Mouse (Mus musculus): ENCODE data around the gene Bcat2. TPM values are rescaled to one million over a fixed set of nuclear protein-coding genes. Genes with fewer than 3 reads are reported as not detected.

Bcat2 gene
- polyA plus RNA-seq, 1 experiment, result 82.0 TPM

DNA sequence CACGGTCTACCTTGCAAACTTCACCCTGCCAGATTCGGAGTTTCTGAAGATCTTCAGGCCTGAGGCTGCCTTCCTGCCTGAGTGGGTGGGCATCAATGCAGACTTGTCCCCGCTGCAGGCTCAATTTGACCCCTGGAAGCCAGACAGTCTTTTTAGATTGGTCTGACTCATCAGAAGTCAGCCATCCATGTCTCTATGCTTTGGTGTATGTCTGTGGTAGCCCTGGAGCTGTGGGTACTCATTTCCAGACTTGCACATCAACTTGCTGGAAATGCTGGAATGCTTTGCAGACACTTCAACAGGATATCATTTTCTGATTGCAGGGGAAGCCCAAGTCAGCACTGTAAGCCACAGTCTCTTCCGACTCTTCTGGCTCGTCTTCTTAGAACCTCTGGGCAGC is 49.6 kb downstream of the Bcat2 start:
- H3K4me3 ChIP-seq (ENCODE audit: insufficient read depth, low read depth, low read length), result no peak overlapping the region
- no peak overlapping the region for H3K27ac ChIP-seq (replicated peaks; ENCODE audit: low read depth, low read length)
- H3K4me1 ChIP-seq (ENCODE audit: control insufficient read depth, insufficient read depth, insufficient read length, low read length), result peaks cover 3% of the 10 kb centered on the region; the same call in 1 of the 2 replicates

DNA sequence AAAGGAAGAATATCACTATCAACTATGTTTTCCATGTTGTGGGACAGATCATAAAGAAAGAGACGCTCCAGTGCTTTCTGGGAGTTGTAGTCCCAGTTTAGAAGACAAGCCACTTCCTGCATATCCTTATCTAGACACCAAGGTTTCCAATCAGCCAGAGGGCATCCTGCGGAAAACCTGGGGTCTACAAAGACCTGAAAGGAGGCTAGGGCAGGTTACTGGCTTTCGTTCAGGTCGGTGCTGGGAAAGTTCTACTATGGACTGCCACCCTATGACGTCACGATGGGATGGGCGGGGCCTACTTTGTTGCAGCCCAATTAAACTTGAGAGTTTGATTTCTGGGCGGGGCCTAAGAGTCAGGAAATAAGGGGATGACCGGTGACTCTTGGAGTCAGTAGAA is 51.5 kb downstream of the Bcat2 start, which contains the start of gene Izumo1:
TSS of gene Izumo1 (plus strand) at position 369 of the 400 bp plus-strand sequence.
- Histone ChIP-seq H3K4me3 (ENCODE audit: insufficient read depth, low read depth, low read length) (no peak within 1 kb of the TSS), H3K4me1 (ENCODE audit: control insufficient read depth, insufficient read depth, insufficient read length, low read length) (no peaks in the 10 kb centered on the region), H3K27ac (replicated peaks; ENCODE audit: low read depth, low read length) (no peak within 1 kb of the TSS)

DNA sequence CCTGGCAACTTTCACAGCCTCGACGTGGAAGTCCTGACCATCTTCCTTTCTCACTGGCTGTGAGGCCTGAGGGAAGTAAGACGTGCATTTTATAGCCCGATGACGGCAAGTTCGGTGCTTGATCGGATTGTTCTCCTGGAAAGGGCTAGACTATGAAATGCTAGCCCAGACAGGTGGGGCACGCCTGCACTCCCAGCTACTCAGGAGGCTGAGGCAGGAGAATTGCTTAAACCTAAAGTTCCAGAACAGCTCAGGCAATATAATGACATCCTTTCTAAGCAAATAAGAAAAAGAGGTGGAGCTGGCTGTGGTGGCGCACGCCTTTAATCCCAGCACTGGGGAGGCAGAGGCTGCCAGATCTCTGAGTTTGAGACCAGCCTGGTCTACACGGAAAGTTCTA is 53.6 kb downstream of the Bcat2 start:
- H3K4me3 ChIP-seq (ENCODE audit: insufficient read depth, low read depth, low read length), result no peak overlapping the region
- H3K27ac ChIP-seq (replicated peaks; ENCODE audit: low read depth, low read length), result no peak overlapping the region

DNA sequence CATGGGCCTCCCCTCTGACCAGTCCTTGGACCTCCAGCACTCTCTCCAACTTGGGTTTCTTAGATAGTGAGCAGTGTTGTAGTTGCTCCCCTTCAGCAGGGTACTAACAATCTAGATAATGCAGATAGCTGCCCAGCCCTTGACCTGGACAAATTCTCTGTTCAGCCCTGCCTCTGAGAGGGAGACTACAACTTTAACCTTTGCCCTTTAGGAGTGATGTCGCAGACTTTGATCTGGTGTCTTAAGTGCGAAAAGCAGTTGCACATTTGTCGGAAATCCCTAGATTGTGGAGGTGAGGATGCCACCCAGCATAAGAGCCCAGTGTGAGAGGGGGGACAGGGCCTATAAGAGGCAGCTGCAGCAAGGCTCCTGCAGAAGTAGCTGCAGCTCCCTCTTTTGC is 54.8 kb downstream of the Bcat2 start:
- no peaks in the 10 kb centered on the region for H3K4me1 ChIP-seq (ENCODE audit: control insufficient read depth, insufficient read depth, insufficient read length, low read length)
- H3K4me3 ChIP-seq (ENCODE audit: insufficient read depth, low read depth, low read length), result no peak overlapping the region

More for the DNA sequence above, 53.6 kb downstream of the Bcat2 start:
- no peaks in the 10 kb centered on the region for H3K4me1 ChIP-seq (ENCODE audit: control insufficient read depth, insufficient read depth, insufficient read length, low read length)

DNA sequence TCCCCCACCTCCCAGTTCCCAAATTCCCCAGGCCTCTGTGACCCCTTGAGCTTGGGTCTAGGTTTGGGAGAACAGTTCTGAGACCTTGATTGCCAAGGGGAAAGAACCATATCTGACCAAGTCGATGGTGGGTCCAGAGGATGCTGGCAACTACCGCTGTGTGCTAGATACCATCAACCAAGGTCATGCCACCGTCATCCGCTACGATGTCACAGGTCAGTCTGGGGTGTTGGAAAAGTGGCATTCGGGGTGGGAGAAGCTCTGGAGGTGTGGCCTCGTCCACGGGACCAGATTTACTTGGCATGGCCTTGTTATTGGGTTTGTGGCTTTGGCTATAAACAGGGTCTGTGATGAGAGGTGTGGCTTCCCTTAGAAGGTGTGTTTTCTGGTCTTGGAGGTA is 55.5 kb downstream of the Bcat2 start:
- no peak overlapping the region for H3K4me3 ChIP-seq (ENCODE audit: insufficient read depth, low read depth, low read length)
- no peak overlapping the region for H3K27ac ChIP-seq (replicated peaks; ENCODE audit: low read depth, low read length)
- no peaks in the 10 kb centered on the region; the same call in 1 of the 2 replicates for H3K4me1 ChIP-seq (ENCODE audit: control insufficient read depth, insufficient read depth, insufficient read length, low read length)

More for the DNA sequence above, 54.8 kb downstream of the Bcat2 start:
- H3K27ac ChIP-seq (replicated peaks; ENCODE audit: low read depth, low read length), result no peak overlapping the region

DNA sequence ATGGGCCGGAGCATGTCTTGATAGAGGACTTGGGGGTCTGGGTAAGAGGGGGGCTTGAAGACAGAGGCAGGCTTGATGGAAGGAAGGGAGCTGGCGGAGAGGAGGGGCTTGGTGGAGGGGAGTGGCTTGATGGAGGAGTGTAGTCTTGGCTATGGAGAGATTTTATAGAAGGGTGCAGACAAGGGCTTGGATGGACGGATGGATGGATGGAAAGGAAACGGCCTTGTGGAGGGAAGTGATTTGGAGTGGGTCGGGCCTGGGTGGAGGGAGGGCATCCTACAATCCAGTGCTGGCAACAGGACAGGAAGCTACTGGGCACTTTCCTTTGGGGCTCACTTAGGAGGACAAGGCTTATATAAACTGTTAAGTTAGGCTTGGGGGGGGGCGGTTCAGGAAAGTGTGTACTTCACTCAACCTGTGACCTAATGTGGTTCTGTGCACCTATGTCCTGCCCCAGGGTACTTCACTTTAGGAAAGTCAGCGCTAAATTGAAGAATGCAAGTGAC is 56.7 kb downstream of the Bcat2 start:
- Histone ChIP-seq H3K4me1 (ENCODE audit: control insufficient read depth, insufficient read depth, insufficient read length, low read length) (no peaks in the 10 kb centered on the region; the same call in 1 of the 2 replicates), H3K4me3 (ENCODE audit: insufficient read depth, low read depth, low read length) (peak overlapping the region; percentile 93), H3K27ac (replicated peaks; ENCODE audit: low read depth, low read length) (peak overlapping the region; percentile 99)

DNA sequence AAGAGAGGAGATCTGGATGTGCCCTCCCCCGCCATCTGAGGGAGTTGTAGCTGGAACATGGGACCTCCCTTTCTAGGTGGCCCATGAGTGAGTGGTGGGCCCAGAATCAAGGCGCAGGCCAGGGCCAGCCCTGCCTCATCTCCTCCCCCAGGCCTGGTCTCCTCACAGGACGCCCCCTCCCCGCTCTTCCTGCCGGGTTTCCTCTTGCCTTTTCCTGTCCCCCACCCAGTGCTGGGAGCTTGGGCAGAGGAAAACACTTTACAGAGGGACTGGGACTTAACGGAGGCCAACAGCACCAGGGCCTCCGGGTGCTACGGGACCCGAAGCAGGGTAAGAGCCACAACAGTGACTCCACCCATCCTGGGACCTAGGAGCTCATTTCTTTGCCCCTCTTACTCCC is 57.3 kb downstream of the Bcat2 start, which contains the start of gene Rasip1:
TSS of gene Rasip1 (plus strand) at position 228 of the 400 bp plus-strand sequence.
- H3K27ac ChIP-seq (replicated peaks; ENCODE audit: low read depth, low read length), result peak within 1 kb of the TSS; percentile 99
- H3K4me1 ChIP-seq (ENCODE audit: control insufficient read depth, insufficient read depth, insufficient read length, low read length), result no peaks in the 10 kb centered on the region; the same call in 1 of the 2 replicates
- peak within 1 kb of the TSS; percentile 93 for H3K4me3 ChIP-seq (ENCODE audit: insufficient read depth, low read depth, low read length)

DNA sequence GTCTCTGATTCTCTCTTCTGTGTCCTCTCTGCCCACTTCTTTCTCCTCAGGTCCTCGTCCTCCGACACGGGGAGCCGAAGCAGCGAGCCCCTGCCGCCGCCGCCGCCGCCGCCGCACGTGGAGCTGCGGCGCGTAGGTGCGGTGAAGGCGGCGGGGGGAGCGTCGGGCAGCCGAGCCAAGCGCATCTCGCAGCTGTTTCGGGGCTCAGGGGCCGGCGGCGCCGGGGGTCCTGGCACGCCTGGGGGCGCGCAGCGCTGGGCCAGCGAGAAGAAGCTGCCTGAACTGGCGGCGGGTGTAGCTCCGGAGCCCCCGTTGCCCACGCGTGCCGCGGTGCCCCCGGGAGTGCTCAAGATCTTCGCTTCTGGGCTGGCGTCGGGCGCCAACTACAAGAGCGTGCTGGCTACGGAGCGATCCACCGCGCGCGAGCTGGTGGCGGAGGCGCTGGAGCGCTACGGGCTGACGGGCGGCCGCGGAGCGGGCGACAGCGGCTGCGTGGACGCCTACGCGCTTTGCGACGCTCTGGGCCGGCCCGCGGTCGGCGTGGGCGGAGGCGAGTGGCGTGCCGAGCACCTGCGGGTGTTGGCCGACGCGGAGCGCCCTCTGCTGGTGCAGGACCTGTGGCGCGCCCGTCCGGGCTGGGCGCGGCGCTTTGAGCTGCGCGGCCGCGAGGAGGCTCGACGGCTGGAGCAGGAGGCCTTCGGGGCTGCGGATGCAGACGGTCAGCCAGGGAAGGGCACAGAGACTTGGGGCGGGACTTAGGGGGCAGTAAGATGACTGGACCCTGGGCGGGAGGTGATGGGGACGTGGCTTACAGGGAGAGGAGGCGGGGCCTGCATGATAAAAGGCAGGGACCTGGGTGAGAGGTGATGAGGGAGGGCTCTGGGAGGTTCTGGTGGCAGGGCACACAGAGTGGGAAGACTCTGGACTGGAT is 58.7 kb downstream of the Bcat2 start:
- Histone ChIP-seq H3K4me3 (ENCODE audit: insufficient read depth, low read depth, low read length) (peak overlapping the region; percentile 93), H3K27ac (replicated peaks; ENCODE audit: low read depth, low read length) (peak overlapping the region; percentile 99), H3K4me1 (ENCODE audit: control insufficient read depth, insufficient read depth, insufficient read length, low read length) (no peaks in the 10 kb centered on the region; the same call in 1 of the 2 replicates)

DNA sequence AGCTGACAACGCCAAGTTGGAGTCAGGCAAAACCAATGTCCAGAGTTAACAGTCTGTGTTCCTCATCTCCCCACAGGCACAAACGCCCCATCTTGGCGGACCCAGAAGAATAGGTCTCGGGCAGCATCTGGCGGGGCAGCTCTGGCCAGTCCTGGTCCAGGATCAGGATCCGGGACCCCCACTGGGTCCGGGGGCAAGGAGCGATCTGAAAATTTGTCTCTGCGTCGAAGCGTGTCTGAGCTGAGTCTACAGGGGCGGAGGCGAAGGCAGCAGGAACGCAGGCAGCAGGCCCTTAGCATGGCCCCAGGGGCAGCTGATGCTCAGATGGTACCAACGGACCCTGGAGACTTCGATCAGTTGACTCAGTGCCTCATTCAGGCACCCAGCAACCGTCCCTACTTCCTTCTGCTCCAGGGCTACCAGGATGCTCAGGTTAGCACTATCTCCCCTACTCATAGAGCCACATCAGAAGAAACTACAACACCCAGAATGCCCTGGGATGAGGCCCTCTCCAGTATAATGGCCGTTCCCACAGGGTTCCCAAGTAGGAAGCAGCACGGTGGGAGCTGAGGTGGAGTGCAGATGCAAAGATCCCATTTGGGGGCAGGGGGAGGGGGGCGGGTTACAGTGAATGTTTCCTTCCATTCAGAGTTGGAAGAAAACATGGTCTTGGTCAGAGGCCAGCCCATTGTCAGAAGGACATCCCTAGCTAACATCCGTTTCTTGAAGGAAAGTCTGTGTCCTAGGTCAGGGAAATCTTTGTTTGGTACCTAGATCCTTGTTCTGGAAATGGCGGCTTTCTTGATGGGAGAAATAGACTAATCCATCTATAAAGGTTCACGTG is 60.3 kb downstream of the Bcat2 start:
- H3K4me3 ChIP-seq (ENCODE audit: insufficient read depth, low read depth, low read length), result peak overlapping the region; percentile 32

DNA sequence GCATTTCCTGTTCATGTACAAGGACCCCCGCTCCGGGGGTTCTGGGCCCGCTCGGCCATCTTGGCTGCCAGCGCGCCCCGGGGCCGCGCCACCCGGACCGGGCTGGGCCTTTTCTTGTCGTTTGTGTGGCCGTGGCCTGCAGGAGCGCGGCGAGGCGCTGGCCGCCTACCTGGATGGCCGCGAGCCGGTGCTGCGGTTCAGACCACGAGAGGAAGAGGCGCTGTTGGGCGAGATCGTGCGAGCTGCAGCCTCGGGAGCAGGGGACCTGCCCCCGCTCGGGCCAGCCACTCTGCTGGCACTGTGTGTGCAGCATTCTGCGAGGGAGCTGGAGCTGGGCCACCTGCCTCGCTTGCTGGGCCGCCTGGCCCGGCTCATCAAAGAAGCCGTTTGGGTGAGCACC is 62.5 kb downstream of the Bcat2 start:
- Histone ChIP-seq H3K27ac (replicated peaks; ENCODE audit: low read depth, low read length) (no peak overlapping the region), H3K4me3 (ENCODE audit: insufficient read depth, low read depth, low read length) (peak overlapping the region; percentile 2; the same call in 1 of the 2 replicates), H3K4me1 (ENCODE audit: control insufficient read depth, insufficient read depth, insufficient read length, low read length) (peaks cover 12% of the 10 kb centered on the region)

More for the DNA sequence above, 60.3 kb downstream of the Bcat2 start:
- Histone ChIP-seq H3K27ac (replicated peaks; ENCODE audit: low read depth, low read length) (peak overlapping the region; percentile 64), H3K4me1 (ENCODE audit: control insufficient read depth, insufficient read depth, insufficient read length, low read length) (peaks cover 4% of the 10 kb centered on the region)

DNA sequence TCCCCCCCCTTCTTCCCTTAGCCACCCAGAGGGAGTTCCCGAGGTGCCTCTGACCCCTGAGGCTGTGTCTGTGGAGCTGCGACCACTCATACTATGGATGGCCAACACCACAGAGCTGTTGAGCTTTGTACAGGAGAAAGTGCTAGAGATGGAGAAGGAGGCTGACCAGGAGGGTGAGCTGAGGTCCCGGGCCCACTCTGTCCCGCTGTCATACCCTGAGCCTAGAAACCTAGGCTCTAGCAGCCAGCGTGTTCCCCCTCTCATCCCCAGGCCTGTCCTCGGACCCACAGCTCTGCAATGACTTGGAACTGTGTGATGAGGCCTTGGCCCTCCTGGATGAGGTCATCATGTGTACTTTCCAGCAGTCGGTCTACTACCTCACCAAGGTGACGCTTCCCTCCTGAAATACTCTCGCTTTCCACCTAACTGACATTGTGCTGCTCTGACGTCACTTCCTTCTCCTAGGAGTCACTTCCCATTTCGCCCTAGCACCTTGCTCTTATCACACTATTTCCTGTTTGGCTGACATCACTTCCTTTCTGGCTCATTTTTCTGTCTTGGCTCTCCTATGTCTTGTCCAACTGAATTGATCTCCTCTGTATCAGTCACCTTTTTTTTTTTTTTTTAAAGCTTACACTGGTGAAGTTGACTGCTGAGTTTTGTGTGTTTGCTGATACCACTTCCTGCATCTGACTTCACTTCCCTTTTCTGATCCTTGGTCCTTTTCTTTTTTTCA is 65.2 kb downstream of the Bcat2 start:
- Histone ChIP-seq H3K27ac (replicated peaks; ENCODE audit: low read depth, low read length) (peak overlapping the region; percentile 84), H3K4me3 (ENCODE audit: insufficient read depth, low read depth, low read length) (no peak overlapping the region), H3K4me1 (ENCODE audit: control insufficient read depth, insufficient read depth, insufficient read length, low read length) (peaks cover 16% of the 10 kb centered on the region)

DNA sequence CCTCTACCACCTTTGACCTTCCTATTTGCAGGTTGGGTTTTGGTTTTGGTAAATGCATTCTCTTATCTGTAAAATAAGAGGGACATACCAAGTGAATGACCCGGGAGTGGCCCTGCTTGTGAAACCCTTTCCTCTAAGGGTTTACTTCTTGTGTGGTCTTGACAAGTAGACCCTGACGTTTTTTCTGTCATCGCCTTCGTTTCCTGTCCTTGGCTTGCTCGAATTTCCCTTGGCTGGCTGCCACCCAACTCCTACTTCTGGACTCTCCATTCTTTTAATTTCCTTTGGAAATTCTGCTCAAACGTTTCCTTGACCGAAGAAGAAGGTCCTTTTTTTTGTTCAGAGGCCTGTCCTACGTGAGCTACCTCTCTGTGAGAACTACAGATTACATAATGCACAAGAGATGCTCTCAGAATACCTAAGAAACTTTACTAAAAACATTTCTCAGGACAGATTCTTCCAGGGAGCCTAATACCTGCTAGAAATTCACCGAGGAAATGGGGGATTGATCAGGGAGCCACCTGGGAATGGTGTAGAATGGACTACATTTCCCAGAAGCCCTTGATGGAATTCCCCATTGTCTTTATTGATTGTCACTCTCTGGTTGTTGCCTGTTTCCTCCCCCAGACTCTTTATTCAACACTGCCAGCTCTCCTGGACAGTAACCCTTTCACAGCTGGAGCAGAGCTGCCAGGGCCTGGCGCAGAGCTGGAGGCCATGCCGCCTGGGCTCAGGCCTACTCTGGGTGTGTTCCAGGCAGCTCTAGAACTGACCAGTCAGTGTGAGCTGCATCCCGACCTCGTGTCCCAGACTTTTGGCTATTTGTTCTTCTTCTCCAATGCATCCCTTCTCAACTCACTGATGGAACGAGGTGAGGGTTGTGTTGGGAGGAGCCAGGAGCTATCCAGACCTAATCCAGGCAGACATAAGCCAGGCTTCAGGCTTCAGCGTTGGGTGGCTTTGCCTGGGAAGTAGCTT is 66.0 kb downstream of the Bcat2 start:
- H3K4me1 ChIP-seq (ENCODE audit: control insufficient read depth, insufficient read depth, insufficient read length, low read length), result peaks cover 23% of the 10 kb centered on the region
- H3K4me3 ChIP-seq (ENCODE audit: insufficient read depth, low read depth, low read length), result no peak overlapping the region
- H3K27ac ChIP-seq (replicated peaks; ENCODE audit: low read depth, low read length), result peak overlapping the region; percentile 84

DNA sequence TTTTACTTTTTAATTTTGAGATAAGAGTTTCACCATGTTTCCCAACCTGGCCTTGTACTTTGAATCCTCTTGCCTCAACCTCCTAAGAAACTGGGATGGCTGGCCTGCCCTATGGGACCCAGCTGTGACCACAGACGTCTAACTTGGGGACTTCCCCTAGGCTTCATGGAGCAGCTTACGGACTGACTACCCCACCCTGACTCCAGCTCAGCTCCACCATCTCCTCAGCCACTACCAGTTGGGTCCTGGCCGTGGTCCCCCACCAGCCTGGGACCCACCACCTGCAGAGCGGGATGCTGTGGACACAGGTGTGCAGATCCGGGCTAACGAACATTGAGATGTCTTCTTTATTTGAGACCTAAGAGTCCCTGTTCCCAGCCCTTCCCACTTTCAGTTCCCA is 67.8 kb downstream of the Bcat2 start:
- no peak overlapping the region for H3K4me3 ChIP-seq (ENCODE audit: insufficient read depth, low read depth, low read length)
- peaks cover 30% of the 10 kb centered on the region for H3K4me1 ChIP-seq (ENCODE audit: control insufficient read depth, insufficient read depth, insufficient read length, low read length)
- no peak overlapping the region for H3K27ac ChIP-seq (replicated peaks; ENCODE audit: low read depth, low read length)

Measured in brown adipose tissue, adult 24 weeks (tissue).